ENCODE assay signal across 27 mouse cellular contexts in the genomic region with DNA sequence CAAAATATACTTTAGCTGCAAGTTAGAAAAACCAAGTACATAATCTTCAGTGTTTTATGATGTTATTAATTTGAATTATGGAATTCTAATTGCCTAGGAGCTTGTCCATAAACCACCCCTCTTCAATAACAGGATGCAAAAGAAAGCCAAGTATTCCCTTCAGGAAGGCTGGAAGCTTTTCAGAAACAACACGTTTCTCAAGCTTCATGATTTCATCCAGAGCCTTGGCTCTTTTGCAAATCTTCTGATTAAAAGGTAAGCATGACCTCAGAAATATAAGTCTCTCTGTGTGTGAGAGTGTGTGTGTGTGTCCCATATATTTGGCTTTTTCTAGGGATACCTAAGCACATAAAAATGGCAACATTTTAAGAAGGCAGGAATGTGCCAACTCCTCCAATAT.
DNase-seq lines count a peak whose midpoint lies in the region; ATAC-seq and TF ChIP-seq lines count a peak whose summit lies in the region.
"Had no signal": no experiment of that assay in that cellular context is flagged by ENCODE, and none has a peak within 500 bp of the region (broad histone marks: within the 10 kb centered on the region; RNA-seq: fewer than 3 reads in every experiment).

No protein-coding gene starts in this region.

- H3K4me1 ChIP-seq in kidney, adult 2 months (ENCODE audit: control insufficient read depth, insufficient read depth, low read length): no peaks in the 10 kb centered on the region
- H3K4me1 ChIP-seq in limb, embryonic 13.5 days: peaks cover 4% of the 10 kb centered on the region; the same call in 1 of the 2 replicates
- H3K4me1 ChIP-seq in limb, embryonic 10.5 days: no peaks in the 10 kb centered on the region
- H3K4me1 ChIP-seq: embryonic facial prominence, embryonic 12.5 days; forebrain, embryonic 12.5 days; forebrain, embryonic 15.5 days; heart, embryonic 10.5 days; heart, embryonic 13.5 days; hindbrain, embryonic 12.5 days; hindbrain, embryonic 15.5 days had no signal

- no peaks in the 10 kb centered on the region for H3K27me3 ChIP-seq in kidney, adult 2 months (replicated peaks; ENCODE audit: control insufficient read depth, insufficient read depth, low read length)
- H3K27me3 ChIP-seq in limb, embryonic 13.5 days: no peaks in the 10 kb centered on the region
- H3K27me3 ChIP-seq in limb, embryonic 10.5 days (ENCODE audit: low read depth, poor library complexity, severe bottlenecking): no peaks in the 10 kb centered on the region
- H3K27me3 ChIP-seq: CH12.LX; embryonic facial prominence, embryonic 12.5 days; forebrain, embryonic 12.5 days; forebrain, embryonic 15.5 days; heart, embryonic 13.5 days; hindbrain, embryonic 12.5 days; hindbrain, embryonic 15.5 days; Patski had no signal

- 52% methylated on average over 1 of the region's 1 CpGs for WGBS in kidney, adult 2 months
- WGBS in limb, embryonic 13.5 days: 38% methylated on average over 1 of the region's 1 CpGs
- 84% methylated on average over 1 of the region's 1 CpGs for WGBS in limb, embryonic 10.5 days

- TF ChIP-seq CTCF in kidney, adult 2 months (conservative IDR thresholded peaks at IDR 0.05; ENCODE audit: insufficient read depth, insufficient read length, low read depth, low read length): no peak
- no peak for TF ChIP-seq CTCF in brain, embryonic 14.5 days (IDR thresholded peaks at IDR 0.05; ENCODE audit: borderline replicate concordance, extremely low read depth, insufficient read depth, insufficient read length)

- H3K27ac ChIP-seq in kidney, adult 2 months (ENCODE audit: insufficient read depth, low read depth, low read length): no peak overlapping the region
- H3K27ac ChIP-seq in limb, embryonic 13.5 days: no peak overlapping the region
- no peak overlapping the region for H3K27ac ChIP-seq in limb, embryonic 10.5 days
- H3K27ac ChIP-seq: embryonic facial prominence, embryonic 12.5 days; forebrain, embryonic 12.5 days; forebrain, embryonic 15.5 days; heart, adult 2 months; heart, embryonic 10.5 days; heart, embryonic 13.5 days; hindbrain, embryonic 12.5 days; hindbrain, embryonic 15.5 days had no signal

- no peak overlapping the region for H3K4me3 ChIP-seq in kidney, adult 2 months (ENCODE audit: insufficient read depth, low read depth, low read length)
- H3K4me3 ChIP-seq in limb, embryonic 13.5 days: no peak overlapping the region
- H3K4me3 ChIP-seq in limb, embryonic 10.5 days: no peak overlapping the region
- H3K4me3 ChIP-seq: embryonic facial prominence, embryonic 12.5 days; erythroblast, embryonic 14.5 days; forebrain, embryonic 12.5 days; forebrain, embryonic 15.5 days; heart, adult 2 months; heart, embryonic 10.5 days; heart, embryonic 13.5 days; hindbrain, embryonic 12.5 days; hindbrain, embryonic 15.5 days had no signal

- no peak for TF ChIP-seq POLR2A in kidney, adult 2 months (IDR thresholded peaks at IDR 0.05; ENCODE audit: low read depth, low read length)
- no peak for TF ChIP-seq POLR2A in brain, embryonic 14.5 days (IDR thresholded peaks at IDR 0.05; ENCODE audit: borderline replicate concordance, extremely low read depth, insufficient read depth, insufficient read length, poor library complexity, severe bottlenecking)

- no peaks in the 10 kb centered on the region for H3K36me3 ChIP-seq in kidney, adult 2 months (ENCODE audit: control insufficient read depth, insufficient read depth, low read length)
- H3K36me3 ChIP-seq in limb, embryonic 13.5 days: no peaks in the 10 kb centered on the region
- no peaks in the 10 kb centered on the region for H3K36me3 ChIP-seq in limb, embryonic 10.5 days
- H3K36me3 ChIP-seq: embryonic facial prominence, embryonic 12.5 days; forebrain, embryonic 12.5 days; forebrain, embryonic 15.5 days; G1E; heart, embryonic 10.5 days; heart, embryonic 13.5 days; hindbrain, embryonic 12.5 days; hindbrain, embryonic 15.5 days had no signal

- H3K9me3 ChIP-seq in limb, embryonic 13.5 days: no peaks in the 10 kb centered on the region
- H3K9me3 ChIP-seq in limb, embryonic 10.5 days (replicated peaks): no peaks in the 10 kb centered on the region
- H3K9me3 ChIP-seq: embryonic facial prominence, embryonic 12.5 days; forebrain, embryonic 12.5 days; forebrain, embryonic 15.5 days; heart, embryonic 10.5 days; heart, embryonic 13.5 days; hindbrain, embryonic 12.5 days; hindbrain, embryonic 15.5 days had no signal

- ATAC-seq in limb, embryonic 13.5 days (ENCODE audit: low FRiP score, low read depth): 0 out of 2 replicates have a peak, but pooled peaks have one; percentile 19
- ATAC-seq: forebrain, embryonic 15.5 days; Patski had no signal

- peak; percentile 19 for DNase-seq in kidney, adult 2 months
- DNase-seq in kidney, adult 18-20 months: no peak
- no peak for DNase-seq in limb, embryonic 10.5 days (ENCODE audit: low spot score)
- DNase-seq in brain, embryonic 14.5 days (ENCODE audit: low read depth): peak; percentile 3
- no peak for DNase-seq in cerebellum, postnatal 36 days
- DNase-seq: adrenal gland, postnatal 10 days; adrenal gland, postnatal 36 days; B cell, adult 2 months; cerebellum, adult 11-12 months; cerebellum, adult 8-10 months; cerebellum, postnatal 10 days; gastrocnemius, postnatal 10 days; gastrocnemius, postnatal 36 days; heart, adult 2 months; heart, postnatal 14 days had no signal

- no peak overlapping the region for H3K4me2 ChIP-seq in limb, embryonic 13.5 days (replicated peaks)
- H3K4me2 ChIP-seq: embryonic facial prominence, embryonic 12.5 days; forebrain, embryonic 12.5 days; forebrain, embryonic 15.5 days; heart, embryonic 13.5 days; hindbrain, embryonic 12.5 days; hindbrain, embryonic 15.5 days had no signal

- H3K9ac ChIP-seq in limb, embryonic 13.5 days: no peak overlapping the region
- H3K9ac ChIP-seq: embryonic facial prominence, embryonic 12.5 days; forebrain, embryonic 12.5 days; forebrain, embryonic 15.5 days; heart, embryonic 13.5 days; hindbrain, embryonic 12.5 days; hindbrain, embryonic 15.5 days had no signal

Comparison
In these comparisons a context has a peak if more than half of its experiments do, and no peak if none do; other contexts are left out.
1. DNase-seq: peak in kidney, adult 2 months (single experiment) and brain, embryonic 14.5 days (single experiment); none in kidney, adult 18-20 months (single experiment), limb, embryonic 10.5 days (single experiment) and cerebellum, postnatal 36 days (0 of 2).